Mouse (Mus musculus) MEL (cell line): Measurements from ENCODE around the gene Efna4. TPM values are rescaled to one million over a fixed set of nuclear protein-coding genes. Genes with fewer than 3 reads are reported as not detected.

Experiments used
- DNase-seq: peaks from one replicate; pipeline ENCODE4 v3.0.0; 2011; ENCODE audit warnings: low read depth, low spot score
- H3K27ac ChIP-seq: 2 replicates; pipeline ENCODE4 v1.5.1; 2012; ENCODE audit warnings: low read depth, mild to moderate bottlenecking, control low read depth, low read length, moderate library complexity; ENCODE audit not compliant: control insufficient read depth
- H3K27me3 ChIP-seq, 2 experiments: fragments of 150-350 bp in 1 of 2; sonication (generic) in 1 of 2; 2 replicates each; pipeline ENCODE4 v1.6.1; 2012; ENCODE audit warnings: low read length in 2 of 2, mild to moderate bottlenecking in 2 of 2, improper control_type of control experiment in 1 of 2, moderate library complexity in 1 of 2; ENCODE audit not compliant: insufficient read depth in 2 of 2, control insufficient read depth in 1 of 2
- H3K36me3 ChIP-seq, 2 experiments: 2 replicates each; pipeline ENCODE4 v1.6.1; 2012 to 2014; ENCODE audit warnings: low read length in 2 of 2, improper control_type of control experiment in 1 of 2, inconsistent platforms in 1 of 2, mild to moderate bottlenecking in 1 of 2; ENCODE audit not compliant: insufficient read depth in 2 of 2, control insufficient read depth in 1 of 2
- H3K4me1 ChIP-seq, 2 experiments: fragments of 150-350 bp in 1 of 2; sonication (generic) in 1 of 2; 2 replicates each; pipeline ENCODE4 v1.6.1; 2012; ENCODE audit warnings: low read length in 2 of 2, improper control_type of control experiment in 1 of 2, mild to moderate bottlenecking in 1 of 2; ENCODE audit not compliant: insufficient read depth in 2 of 2, control insufficient read depth in 1 of 2
- H3K4me3 ChIP-seq, 2 experiments: fragments of 150-350 bp in 1 of 2; sonication (generic) in 1 of 2; 2 replicates each; pipeline ENCODE4 v1.5.1; 2012; ENCODE audit warnings: low read depth in 2 of 2, low read length in 2 of 2, mild to moderate bottlenecking in 2 of 2, moderate library complexity in 2 of 2, control low read depth in 1 of 2, improper control_type of control experiment in 1 of 2; ENCODE audit not compliant: control insufficient read depth in 1 of 2, insufficient read depth in 1 of 2
- H3K79me2 ChIP-seq: 2 replicates; pipeline ENCODE4 v1.6.1; 2012; ENCODE audit warnings: mild to moderate bottlenecking, low read length, moderate library complexity; ENCODE audit not compliant: control insufficient read depth, poor library complexity, insufficient read depth
- H3K9ac ChIP-seq: 2 replicates; pipeline ENCODE4 v1.6.1; 2012; ENCODE audit warnings: low read depth, mild to moderate bottlenecking, control low read depth, low read length, moderate library complexity; ENCODE audit not compliant: control insufficient read depth, poor library complexity, severe bottlenecking
- H3K9me3 ChIP-seq: fragments of 150-350 bp; sonication (generic); replicated peaks from 2 replicates; pipeline ENCODE4 v1.6.1; 2012; ENCODE audit warnings: mild to moderate bottlenecking, low read length, improper control_type of control experiment, moderate library complexity; ENCODE audit not compliant: insufficient read depth
- CHD2 ChIP-seq: IDR thresholded peaks from 2 replicates; pipeline ENCODE4 v1.6.1; 2011; ENCODE audit warnings: low read length, improper control_type of control experiment
- CTCF ChIP-seq, 3 experiments: IDR thresholded peaks in 2 of 3; conservative IDR thresholded peaks in 1 of 3; 2 replicates each; pipeline ENCODE4 v1.5.1; 2011 to 2012; ENCODE audit warnings: low read length in 3 of 3, low read depth in 2 of 3, mild to moderate bottlenecking in 2 of 3, improper control_type of control experiment in 1 of 3, inconsistent platforms in 1 of 3, mixed read lengths in 1 of 3, moderate library complexity in 1 of 3; ENCODE audit not compliant: control insufficient read depth in 1 of 3, insufficient read depth in 1 of 3, poor library complexity in 1 of 3, severe bottlenecking in 1 of 3
- E2F4 ChIP-seq: IDR thresholded peaks from 2 replicates; pipeline ENCODE4 v1.6.1; 2011; ENCODE audit warnings: low read depth, low read length, improper control_type of control experiment, borderline replicate concordance
- ELF1 ChIP-seq: IDR thresholded peaks from 2 replicates; pipeline ENCODE4 v1.6.1; 2014; ENCODE audit warnings: low read depth, mild to moderate bottlenecking, inconsistent platforms, low read length, improper control_type of control experiment, moderate library complexity
- ETS1 ChIP-seq: IDR thresholded peaks from 2 replicates; pipeline ENCODE4 v1.6.1; 2012; ENCODE audit warnings: low read depth, mild to moderate bottlenecking, inconsistent platforms, low read length, improper control_type of control experiment, moderate library complexity
- GABPA ChIP-seq: IDR thresholded peaks from 2 replicates; pipeline ENCODE4 v1.6.1; 2012; ENCODE audit warnings: low read depth, mild to moderate bottlenecking, inconsistent platforms, low read length, improper control_type of control experiment, moderate library complexity
- GATA1 ChIP-seq: IDR thresholded peaks from 2 replicates; pipeline ENCODE4 v1.6.1; 2011; ENCODE audit warnings: low read depth, low read length, improper control_type of control experiment
- KAT2A ChIP-seq: conservative IDR thresholded peaks from 2 replicates; pipeline ENCODE4 v1.6.1; 2012; ENCODE audit warnings: low read depth, low read length, improper control_type of control experiment, inconsistent platforms
- MAX ChIP-seq: IDR thresholded peaks from 2 replicates; pipeline ENCODE4 v1.6.1; 2011; ENCODE audit warnings: low read length, improper control_type of control experiment
- MXI1 ChIP-seq: IDR thresholded peaks from 2 replicates; pipeline ENCODE4 v1.6.1; 2011; ENCODE audit warnings: mild to moderate bottlenecking, low read depth, low read length, improper control_type of control experiment
- MYB ChIP-seq: IDR thresholded peaks from 2 replicates; pipeline ENCODE4 v1.6.1; 2011; ENCODE audit warnings: mild to moderate bottlenecking, low read depth, low read length, improper control_type of control experiment
- MYC ChIP-seq: IDR thresholded peaks from 2 replicates; pipeline ENCODE4 v1.6.1; 2011; ENCODE audit warnings: low read depth, mild to moderate bottlenecking, low read length, improper control_type of control experiment, moderate library complexity
- POLR2AphosphoS5 ChIP-seq: IDR thresholded peaks from 2 replicates; pipeline ENCODE4 v1.6.1; 2012; ENCODE audit warnings: low read depth, borderline replicate concordance, mild to moderate bottlenecking, inconsistent platforms, low read length, moderate library complexity, mixed read lengths
- SMC3 ChIP-seq: IDR thresholded peaks from 2 replicates; pipeline ENCODE4 v1.6.1; 2011; ENCODE audit warnings: low read depth, low read length, improper control_type of control experiment
- USF1 ChIP-seq: IDR thresholded peaks from 2 replicates; pipeline ENCODE4 v1.6.1; 2014; ENCODE audit warnings: low read depth, mild to moderate bottlenecking, inconsistent platforms, low read length, improper control_type of control experiment, moderate library complexity
- USF2 ChIP-seq, 2 experiments: IDR thresholded peaks; 2 replicates each; pipeline ENCODE4 v1.6.1; 2011 to 2012; ENCODE audit warnings: improper control_type of control experiment in 2 of 2, low read length in 2 of 2, borderline replicate concordance in 1 of 2, inconsistent platforms in 1 of 2, low read depth in 1 of 2, mild to moderate bottlenecking in 1 of 2; ENCODE audit not compliant: insufficient read depth in 1 of 2
- ZKSCAN1 ChIP-seq: IDR thresholded peaks from 2 replicates; pipeline ENCODE4 v1.6.1; 2012; ENCODE audit warnings: low read depth, mild to moderate bottlenecking, inconsistent platforms, low read length, improper control_type of control experiment, moderate library complexity
- ZMIZ1 ChIP-seq: IDR thresholded peaks from 2 replicates; pipeline ENCODE4 v1.6.1; 2012; ENCODE audit warnings: low read depth, mild to moderate bottlenecking, inconsistent platforms, low read length, improper control_type of control experiment, moderate library complexity
- ZNF384 ChIP-seq: IDR thresholded peaks from 2 replicates; pipeline ENCODE4 v1.6.1; 2012; ENCODE audit warnings: low read depth, mild to moderate bottlenecking, inconsistent platforms, low read length, improper control_type of control experiment
- polyA plus RNA-seq, 2 experiments: library from polyadenylated mRNA; stranded (reverse) in 1 of 2; unstranded in 1 of 2; fragments of >175 nt in 1 of 2; fragments of >200 nt in 1 of 2; gene quantifications; 2 replicates each; pipeline versions ENCODE4 v1.2.1 to v1.2.4; 2012; ENCODE audit warnings: low replicate concordance in 2 of 2, low read depth in 1 of 2; ENCODE audit not compliant: insufficient read length in 2 of 2, insufficient read depth in 1 of 2, missing spikeins in 1 of 2
- total RNA-seq: library from RNA; depleted of rRNA; stranded (reverse); fragments of 300-350 nt; gene quantifications from 2 replicates; pipeline ENCODE4 v1.2.3, GENCODE M21; 2012

The Efna4 gene
- total and polyA plus RNA-seq, 3 experiments = 1.9 to 4.5 TPM; not detected in 1

DNA sequence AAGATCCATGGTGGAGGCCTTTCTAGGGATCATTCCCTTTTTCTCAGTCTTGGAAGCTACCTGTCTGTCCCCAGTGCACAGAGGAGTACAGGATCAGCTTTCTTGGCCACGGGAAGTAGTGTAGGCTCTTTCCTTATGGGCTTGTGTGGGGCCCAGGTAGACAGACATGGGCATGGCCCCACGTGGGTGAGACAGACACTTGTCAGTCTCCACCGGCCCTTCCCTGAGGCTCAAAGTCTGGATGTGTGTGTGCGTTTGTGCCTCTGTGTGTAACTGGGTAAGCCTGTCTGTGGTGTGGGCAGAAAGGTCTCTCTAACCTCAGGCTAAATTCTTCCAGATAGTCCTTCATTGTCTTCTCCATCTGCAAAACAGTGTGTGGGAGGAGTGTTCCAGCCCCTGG is 32.7 kb downstream of the Efna4 start:
- H3K9ac ChIP-seq = no peak overlapping the region
- H3K4me3 ChIP-seq = no peak overlapping the region
- H3K79me2 ChIP-seq = no peaks in the 10 kb centered on the region
- DNase-seq = no peak
- no peaks in the 10 kb centered on the region for H3K4me1 ChIP-seq
- H3K9me3 ChIP-seq = no peaks in the 10 kb centered on the region
- peaks cover 1 to 13% of the 10 kb centered on the region in 2 experiments; a peak in 3 of 4 replicates for H3K27me3 ChIP-seq
- H3K27ac ChIP-seq = no peak overlapping the region
- TF ChIP-seq GATA1 (no peak), ZNF384 (no peak)
- no peaks in the 10 kb centered on the region; a peak in 1 of 4 replicates for H3K36me3 ChIP-seq

DNA sequence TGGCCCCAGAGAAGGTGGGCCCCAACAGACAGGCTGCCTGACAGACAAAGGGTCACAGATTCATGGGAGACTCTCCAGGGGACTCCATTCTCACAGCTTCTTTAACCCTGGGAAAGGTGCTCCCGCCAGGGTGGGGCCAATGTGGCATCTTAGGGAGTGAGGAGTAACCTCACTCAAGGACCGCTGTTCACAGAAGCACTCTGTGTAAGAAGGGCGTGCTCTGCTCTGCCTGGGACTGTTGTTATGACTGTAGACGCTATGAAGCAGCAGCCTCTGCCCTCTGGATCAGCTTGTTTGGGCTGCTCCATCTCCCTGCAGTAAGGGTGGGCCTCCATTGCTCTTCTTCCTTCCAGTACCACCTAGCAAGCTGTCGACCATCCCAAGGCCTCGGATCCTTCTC is 33.4 kb downstream of the Efna4 start:
- no peak overlapping the region for H3K9ac ChIP-seq
- no peak overlapping the region for H3K27ac ChIP-seq
- TF ChIP-seq CHD2 (no peak), MYB (no peak), POLR2AphosphoS5 (no peak), ZKSCAN1 (no peak), MYC (no peak), USF2 (IDR thresholded peaks at IDR 0.05; ENCODE audit: borderline replicate concordance in 1 of 2, insufficient read depth in 1 of 2, low read depth in 1 of 2, low read length in 2 of 2) (no peak), GABPA (no peak), KAT2A (no peak), ZMIZ1 (no peak), ELF1 (no peak), SMC3 (no peak), ETS1 (no peak), MAX (no peak), ZNF384 (no peak), MXI1 (no peak), E2F4 (no peak), CTCF (IDR thresholded peaks at IDR 0.05 in 2 of 3, conservative IDR thresholded peaks at IDR 0.05 in 1 of 3; ENCODE audit: control insufficient read depth in 1 of 3, insufficient read depth in 1 of 3, low read depth in 2 of 3, low read length in 3 of 3, poor library complexity in 1 of 3, severe bottlenecking in 1 of 3) (no peak), USF1 (no peak)
- no peaks in the 10 kb centered on the region for H3K4me1 ChIP-seq
- H3K9me3 ChIP-seq = no peaks in the 10 kb centered on the region
- H3K79me2 ChIP-seq = no peaks in the 10 kb centered on the region
- DNase-seq = no peak
- H3K4me3 ChIP-seq = no peak overlapping the region
- peaks cover 1 to 8% of the 10 kb centered on the region in 2 experiments; a peak in 3 of 4 replicates for H3K27me3 ChIP-seq
- no peaks in the 10 kb centered on the region; a peak in 1 of 4 replicates for H3K36me3 ChIP-seq
